Mouse (Mus musculus) liver, embryonic 13.5 days (tissue): ENCODE results near the gene Tmem239. TPM values are rescaled to one million over a fixed set of nuclear protein-coding genes. Genes with fewer than 3 reads are reported as not detected.
"Not testable (repeated sequence)": the region's sequence is repeated elsewhere in the genome, so short reads cannot be mapped to it uniquely, and the experiment has no call there.

Source experiments
- ATAC-seq: fragments of 200-750 bp; cut with Nextera tagmentation; 2 replicates; pipeline ENCODE4 v1.8.0; 2017; ENCODE audit warnings: low read depth, mild to moderate bottlenecking, moderate number of reproducible peaks, moderate library complexity
- DNase-seq: peaks from one replicate; pipeline ENCODE4 v3.0.0; 2022
- H3K27ac ChIP-seq: fragments of 300-500 bp; sonication (generic); 2 replicates; pipeline ENCODE4 v1.5.1; 2015; ENCODE audit warnings: moderate library complexity, mild to moderate bottlenecking, inconsistent platforms
- H3K27me3 ChIP-seq: fragments of 300-500 bp; sonication (generic); 2 replicates; pipeline ENCODE4 v1.6.1; 2015; ENCODE audit warnings: mild to moderate bottlenecking, inconsistent platforms
- H3K36me3 ChIP-seq: fragments of 300-500 bp; sonication (generic); 2 replicates; pipeline ENCODE4 v1.6.1; 2015; ENCODE audit warnings: mild to moderate bottlenecking, inconsistent platforms
- H3K4me1 ChIP-seq: fragments of 300-500 bp; sonication (generic); replicated peaks from 2 replicates; pipeline ENCODE4 v1.6.1; 2015; ENCODE audit warnings: inconsistent platforms
- H3K4me2 ChIP-seq: fragments of 300-500 bp; sonication (generic); 2 replicates; pipeline ENCODE4 v1.6.1; 2015; ENCODE audit warnings: inconsistent platforms, mild to moderate bottlenecking, moderate library complexity
- H3K4me3 ChIP-seq: fragments of 300-500 bp; sonication (generic); replicated peaks from 2 replicates; pipeline ENCODE4 v1.5.1; 2015; ENCODE audit warnings: mild to moderate bottlenecking, inconsistent platforms
- H3K9ac ChIP-seq: fragments of 300-500 bp; sonication (generic); 2 replicates; pipeline ENCODE4 v1.6.1; 2015; ENCODE audit warnings: mild to moderate bottlenecking, inconsistent platforms
- H3K9me3 ChIP-seq: fragments of 300-500 bp; sonication (generic); replicated peaks from 2 replicates; pipeline ENCODE4 v1.6.1; 2016; ENCODE audit warnings: inconsistent platforms
- WGBS: fragments of 180-500 bp; shearing (Covaris S2); methylation state at CpG from one replicate; pipeline ENCODE4 v1.1.7; 2015; ENCODE audit not compliant: insufficient replicate concordance; 5-methylcytosine and 5-hydroxymethylcytosine counted together
- polyA plus RNA-seq: library from polyadenylated mRNA; unstranded; fragments of >200 nt; fragmentation: Nextera tagmentation; extraction: Ambion mirVana; gene quantifications from 2 replicates; pipeline ENCODE4 v1.2.1, GENCODE M21; 2015

Gene Tmem239
- polyA plus RNA-seq, result not detected in 2 replicates

GRCm38 (mm10) chr2:130406178-130406577 is at the start of gene Tmem239:
Tmem239 (plus strand) TSS chr2:130406478.
- H3K4me2 ChIP-seq, result no peak within 1 kb of the TSS
- no peaks in the 10 kb centered on the region for H3K4me1 ChIP-seq
- no peaks in the 10 kb centered on the region for H3K36me3 ChIP-seq
- H3K27me3 ChIP-seq, result no peaks in the 10 kb centered on the region
- 69% methylated on average over 2 of the region's 2 CpGs for WGBS
- no peak within 1 kb of the TSS for H3K9ac ChIP-seq
- no peak within 1 kb of the TSS for H3K4me3 ChIP-seq
- H3K27ac ChIP-seq, result no peak within 1 kb of the TSS
- DNase-seq (no peak), ATAC-seq (no peak)
- no peaks in the 10 kb centered on the region for H3K9me3 ChIP-seq

- Histone ChIP-seq H3K4me1 (no peaks in the 10 kb centered on the region), H3K4me2 (no peak overlapping the region), H3K9ac (no peak overlapping the region), H3K4me3 (no peak overlapping the region), H3K27me3 (peaks cover 51% of the 10 kb centered on the region), H3K36me3 (no peaks in the 10 kb centered on the region), H3K27ac (no peak overlapping the region), H3K9me3 (no peaks in the 10 kb centered on the region)
- no peak for ATAC-seq
- no peak for DNase-seq
- 73% methylated on average over 5 of the region's 5 CpGs for WGBS
Measured at GRCm38 (mm10) chr2:130357551-130357950, 48.7 kb upstream of the Tmem239 start.

- no peak overlapping the region for H3K4me3 ChIP-seq
- ATAC-seq, result no peak
- no peaks in the 10 kb centered on the region for H3K4me1 ChIP-seq
- H3K4me2 ChIP-seq, result no peak overlapping the region
- H3K27ac ChIP-seq, result no peak overlapping the region
- no peak for DNase-seq
- no peaks in the 10 kb centered on the region for H3K9me3 ChIP-seq
- no peak overlapping the region for H3K9ac ChIP-seq
- H3K27me3 ChIP-seq, result peaks cover 64% of the 10 kb centered on the region
- no peaks in the 10 kb centered on the region for H3K36me3 ChIP-seq
- 10% methylated on average over 5 of the region's 5 CpGs for WGBS
Measured at GRCm38 (mm10) chr2:130358852-130359251, 47.4 kb upstream of the Tmem239 start.

- WGBS, result 1% methylated on average over 14 of the region's 14 CpGs
- Histone ChIP-seq H3K9ac (no peak overlapping the region), H3K27ac (no peak overlapping the region), H3K4me3 (no peak overlapping the region), H3K4me2 (no peak overlapping the region), H3K4me1 (no peaks in the 10 kb centered on the region), H3K27me3 (peaks cover 92% of the 10 kb centered on the region), H3K36me3 (no peaks in the 10 kb centered on the region), H3K9me3 (no peaks in the 10 kb centered on the region)
- ATAC-seq (no peak), DNase-seq (no peak)
Measured at GRCm38 (mm10) chr2:130362511-130363026, 43.7 kb upstream of the Tmem239 start.

GRCm38 (mm10) chr2:130365211-130366094 is 40.8 kb upstream of the Tmem239 start:
- Histone ChIP-seq H3K4me3 (peak overlapping the region; percentile 37), H3K4me1 (no peaks in the 10 kb centered on the region), H3K4me2 (peak overlapping the region; percentile 57), H3K27ac (no peak overlapping the region), H3K27me3 (peaks cover 63% of the 10 kb centered on the region), H3K36me3 (no peaks in the 10 kb centered on the region), H3K9ac (peak overlapping the region; percentile 17; the same call in 1 of the 2 replicates), H3K9me3 (no peaks in the 10 kb centered on the region)
- DNase-seq, result no peak
- WGBS, result 8% methylated on average over 30 of the region's 30 CpGs
- ATAC-seq, result no peak

- no peaks in the 10 kb centered on the region for H3K9me3 ChIP-seq
- DNase-seq, result no peak
- H3K9ac ChIP-seq, result no peak overlapping the region
- peaks cover 16% of the 10 kb centered on the region for H3K4me1 ChIP-seq
- H3K4me3 ChIP-seq, result no peak overlapping the region
- no peak for ATAC-seq
- no peak overlapping the region for H3K4me2 ChIP-seq
- 32% methylated on average over 4 of the region's 4 CpGs for WGBS
- no peaks in the 10 kb centered on the region for H3K36me3 ChIP-seq
- H3K27me3 ChIP-seq, result peaks cover 44% of the 10 kb centered on the region
- H3K27ac ChIP-seq, result no peak overlapping the region
Measured at GRCm38 (mm10) chr2:130367386-130367785, 38.9 kb upstream of the Tmem239 start.

- WGBS, result 4% methylated on average over 1 of the region's 1 CpGs
- DNase-seq, result peak; percentile 27
- H3K4me1 ChIP-seq, result peaks cover 28% of the 10 kb centered on the region
- H3K9ac ChIP-seq, H3K9me3 ChIP-seq, H3K4me3 ChIP-seq, H3K27ac ChIP-seq, H3K27me3 ChIP-seq, H3K4me2 ChIP-seq, H3K36me3 ChIP-seq: not testable (repeated sequence)
- 0 out of 2 replicates have a peak, but pooled peaks have one; percentile 54 for ATAC-seq
Measured at GRCm38 (mm10) chr2:130373026-130373425, 33.3 kb upstream of the Tmem239 start.

- WGBS, result 65% methylated on average over 4 of the region's 4 CpGs
- ATAC-seq, result no peak
Measured at GRCm38 (mm10) chr2:130374951-130375350, 31.3 kb upstream of the Tmem239 start.

GRCm38 (mm10) chr2:130383205-130383604 is 23.1 kb upstream of the Tmem239 start:
- DNase-seq, result no peak
- H3K4me1 ChIP-seq, result no peaks in the 10 kb centered on the region
- H3K4me3 ChIP-seq, result no peak overlapping the region
- H3K9me3 ChIP-seq, result no peaks in the 10 kb centered on the region
- H3K27me3 ChIP-seq, result peaks cover 16% of the 10 kb centered on the region
- 48% methylated on average over 3 of the region's 3 CpGs for WGBS
- no peak for ATAC-seq
- H3K4me2 ChIP-seq, result no peak overlapping the region
- H3K9ac ChIP-seq, result no peak overlapping the region
- H3K27ac ChIP-seq, result no peak overlapping the region
- H3K36me3 ChIP-seq, result no peaks in the 10 kb centered on the region

More at GRCm38 (mm10) chr2:130374951-130375350, 31.3 kb upstream of the Tmem239 start:
- H3K4me3 ChIP-seq, result no peak overlapping the region
- peaks cover 28% of the 10 kb centered on the region for H3K4me1 ChIP-seq
- no peaks in the 10 kb centered on the region for H3K36me3 ChIP-seq
- H3K27me3 ChIP-seq, result peaks cover 6% of the 10 kb centered on the region; the same call in 1 of the 2 replicates
- no peak overlapping the region for H3K27ac ChIP-seq
- no peak overlapping the region for H3K9ac ChIP-seq
- no peak for DNase-seq
- no peaks in the 10 kb centered on the region for H3K9me3 ChIP-seq
- no peak overlapping the region for H3K4me2 ChIP-seq

GRCm38 (mm10) chr2:130383895-130384294 is 22.4 kb upstream of the Tmem239 start:
- Histone ChIP-seq H3K36me3 (no peaks in the 10 kb centered on the region), H3K9me3 (no peaks in the 10 kb centered on the region), H3K4me3 (no peak overlapping the region), H3K4me1 (no peaks in the 10 kb centered on the region), H3K27me3 (peaks cover 15% of the 10 kb centered on the region), H3K4me2 (no peak overlapping the region), H3K9ac (no peak overlapping the region), H3K27ac (no peak overlapping the region)
- ATAC-seq (no peak), DNase-seq (no peak)
- 62% methylated on average over 6 of the region's 6 CpGs for WGBS

- no peak overlapping the region for H3K9ac ChIP-seq
- no peak for ATAC-seq
- 38% methylated on average over 1 of the region's 1 CpGs for WGBS
Measured at GRCm38 (mm10) chr2:130386212-130386611, 20.1 kb upstream of the Tmem239 start.

More at GRCm38 (mm10) chr2:130386212-130386611, 20.1 kb upstream of the Tmem239 start:
- Histone ChIP-seq H3K27ac (no peak overlapping the region), H3K4me2 (no peak overlapping the region), H3K4me1 (no peaks in the 10 kb centered on the region), H3K9me3 (no peaks in the 10 kb centered on the region), H3K27me3 (peaks cover 6% of the 10 kb centered on the region; the same call in 1 of the 2 replicates), H3K36me3 (no peaks in the 10 kb centered on the region), H3K4me3 (no peak overlapping the region)
- DNase-seq, result no peak
